Mouse (Mus musculus) liver, postnatal 0 days (tissue): ENCODE results near the gene Cers3.

Source experiments
- CTCF ChIP-seq: sonication (generic); IDR thresholded peaks from 2 replicates; pipeline ENCODE4 v1.5.1; 2016; ENCODE audit warnings: antibody characterized with exemption, low read depth
- EP300 ChIP-seq: IDR thresholded peaks from 2 replicates; pipeline ENCODE4 v1.6.1; 2016; ENCODE audit warnings: antibody characterized with exemption, low read depth, mild to moderate bottlenecking

DNA sequence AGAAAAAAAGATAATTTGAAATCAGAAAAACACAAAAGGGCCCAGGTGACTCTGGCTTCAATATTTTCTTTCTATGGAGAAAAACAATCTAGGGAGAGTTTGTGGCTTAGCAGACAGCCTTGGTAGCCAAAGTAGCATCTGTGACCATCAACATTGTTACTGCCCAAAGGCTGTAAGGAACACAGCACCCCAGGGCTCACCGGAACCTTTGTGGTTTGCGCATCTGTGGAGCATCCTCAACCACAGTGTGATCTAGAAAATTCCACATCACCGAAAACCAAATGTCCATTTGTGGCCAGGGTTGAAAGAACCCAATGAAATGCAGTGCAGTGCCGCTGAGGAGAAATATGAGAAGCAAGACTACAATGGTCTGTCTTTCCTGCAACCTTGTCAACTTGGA is 69.0 kb downstream of the Cers3 start:
- TF ChIP-seq EP300 = no peak
- no peak for TF ChIP-seq CTCF
